Mouse (Mus musculus) lung, adult 2 months (tissue): ENCODE measurements around the gene Vps51.

Source experiments
- CTCF ChIP-seq: fragments of 200-500 bp; IDR thresholded peaks from 2 replicates; pipeline ENCODE4 v1.5.1; 2011; ENCODE audit warnings: mild to moderate bottlenecking, low read length, control low read depth; ENCODE audit not compliant: insufficient read depth
- POLR2A ChIP-seq: fragments of 200-500 bp; IDR thresholded peaks from 2 replicates; pipeline ENCODE4 v1.6.1; 2011; ENCODE audit warnings: low read depth, mild to moderate bottlenecking, control low read depth, low read length, borderline replicate concordance; ENCODE audit errors: extremely low read depth

DNA sequence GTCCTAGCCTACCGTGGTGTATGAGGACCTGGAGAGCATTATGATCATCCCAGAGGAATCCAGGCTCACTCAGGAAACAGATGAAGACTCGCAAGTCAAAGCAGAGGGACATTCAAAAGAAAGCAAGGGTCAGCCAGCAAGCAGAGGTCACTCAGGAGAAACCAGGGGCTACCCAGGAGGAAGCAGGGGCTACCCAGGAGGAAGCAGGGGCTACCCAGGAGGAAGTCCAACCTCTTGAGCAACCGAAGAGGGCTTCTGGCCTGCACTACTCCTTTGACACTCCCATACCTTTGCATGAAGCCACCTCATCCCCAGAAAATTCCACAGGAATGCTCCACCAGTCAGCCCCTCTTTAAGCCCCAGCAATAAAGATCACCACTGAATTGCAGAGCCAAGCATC is 20.8 kb upstream of the Vps51 start:
- no peak for TF ChIP-seq CTCF
- no peak for TF ChIP-seq POLR2A
